Mouse (Mus musculus) embryo, embryonic 10.5 days (tissue): Measurements from ENCODE around the gene Mrpl52.

Experiments used
- DNase-seq: peaks from one replicate; pipeline ENCODE4 v3.0.0-alpha.2; 2015; ENCODE audit warnings: low spot score

The Mrpl52 gene

GRCm38 (mm10) chr14:54412000-54412576, 14.6 kb upstream of the Mrpl52 start:
- no peak for DNase-seq

DNA sequence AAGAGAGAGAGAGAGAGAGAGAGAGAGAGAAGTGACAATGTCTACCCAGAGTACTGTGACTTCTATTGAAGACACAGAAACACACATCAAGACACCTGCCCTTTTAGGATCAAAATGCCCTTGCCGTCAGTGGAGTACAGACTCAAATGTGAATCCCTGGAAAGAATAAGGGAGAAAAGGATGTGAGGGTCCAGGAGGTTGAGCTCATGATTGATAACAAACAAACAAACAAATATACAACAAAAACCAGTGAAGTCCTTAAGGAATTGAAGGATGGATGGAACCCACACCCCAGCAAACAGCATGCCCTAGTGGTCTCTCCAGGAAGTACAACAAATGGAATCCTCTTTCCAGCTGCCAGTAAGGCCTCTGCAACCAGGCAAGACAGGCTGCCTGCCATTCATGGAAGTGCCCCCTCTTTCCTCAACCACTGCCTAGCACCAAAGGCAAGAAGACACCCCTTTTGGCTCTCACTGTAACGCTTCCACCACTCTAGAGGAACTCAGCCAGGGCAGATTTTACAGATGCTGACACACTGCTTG, 14.0 kb upstream of the Mrpl52 start:
- DNase-seq = peak; percentile 83

DNA sequence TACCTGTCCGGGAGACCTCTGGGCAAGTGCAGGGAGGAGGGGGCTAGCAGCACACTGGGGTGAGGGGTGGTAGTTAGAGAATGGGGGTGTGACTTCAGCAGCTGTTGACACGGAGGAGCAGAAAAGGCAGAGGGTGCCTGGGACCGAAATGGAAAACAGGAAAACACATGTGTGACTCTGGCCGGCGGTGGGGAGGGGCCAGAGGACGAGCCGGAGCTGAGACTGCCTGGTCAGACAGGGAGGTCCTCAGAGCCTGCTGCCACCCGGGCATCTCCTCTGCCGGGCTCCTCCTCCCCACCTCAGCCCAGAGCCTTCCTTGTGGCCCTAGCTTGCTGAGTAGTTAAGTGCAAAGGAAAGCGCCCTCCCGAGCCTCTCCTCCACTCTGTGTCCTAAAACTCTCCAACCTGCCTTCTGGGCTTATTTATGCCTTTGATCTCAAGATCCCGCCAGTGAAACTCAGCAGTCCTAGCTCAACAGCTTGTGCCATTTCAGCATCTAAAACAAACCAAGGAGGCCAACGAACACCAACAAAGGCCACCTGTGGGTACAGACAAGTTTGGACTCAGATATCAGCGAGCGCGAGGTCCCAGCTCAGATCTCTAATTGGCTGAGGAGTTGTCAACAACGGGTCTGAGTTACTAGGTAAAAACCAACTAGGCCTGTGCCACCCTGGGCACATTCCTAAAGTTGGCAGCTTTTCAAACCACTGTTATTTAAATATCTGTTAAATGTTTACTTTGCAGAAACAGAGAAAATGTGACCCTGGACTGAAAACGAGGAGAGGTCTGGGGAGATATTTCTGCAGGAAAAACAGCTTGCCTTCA, 12.6 kb upstream of the Mrpl52 start:
- no peak for DNase-seq

- DNase-seq = no peak
These were observed 11.3 kb upstream of the Mrpl52 start for GRCm38 (mm10) chr14:54415241-54416020.

DNA sequence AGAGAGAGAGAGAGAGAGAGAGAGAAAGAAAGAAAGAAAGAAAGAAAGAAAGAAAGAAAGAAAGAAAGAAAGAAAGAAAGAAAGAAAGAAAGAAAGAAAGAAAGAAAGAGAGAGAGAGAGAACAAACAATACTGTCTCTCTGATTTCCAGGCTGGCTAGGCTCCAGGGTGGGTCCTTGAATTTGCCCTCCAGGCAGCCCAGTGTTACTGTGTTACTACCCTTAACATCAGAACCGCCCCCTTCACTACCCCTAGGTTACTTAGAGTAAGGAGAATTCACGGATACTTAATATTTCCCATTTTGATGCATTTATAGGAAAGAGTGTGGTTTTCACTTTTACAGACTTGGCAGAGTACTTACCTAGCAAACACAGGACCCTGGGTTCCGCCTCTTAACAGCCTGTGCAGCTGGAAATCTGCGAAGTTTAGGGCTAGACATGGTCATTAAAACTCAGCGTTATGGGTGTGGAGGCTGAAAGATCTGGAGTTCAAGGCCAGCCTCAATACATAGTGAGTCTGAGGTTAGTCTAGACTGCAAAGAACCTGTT, 10.4 kb upstream of the Mrpl52 start:
- no peak for DNase-seq

DNA sequence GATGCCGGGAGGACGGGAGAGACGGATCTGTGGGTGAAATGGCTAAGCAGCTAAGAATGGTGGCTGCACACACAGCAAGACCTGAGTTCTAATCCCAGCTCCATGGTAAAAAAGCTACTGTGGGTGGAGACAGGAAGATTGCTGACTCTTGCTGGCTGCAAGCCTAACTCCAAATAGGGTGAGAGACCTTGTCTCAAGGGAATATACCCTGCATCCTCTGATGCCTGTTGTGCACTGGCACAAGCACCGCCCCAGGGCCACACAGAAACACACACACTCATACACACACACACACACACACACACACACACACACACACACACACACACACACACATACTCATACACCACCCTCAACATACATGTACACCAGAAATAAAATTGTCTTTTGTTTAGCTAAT, 9.9 kb upstream of the Mrpl52 start:
- no peak for DNase-seq

- DNase-seq = peak; percentile 69
These were observed 9.1 kb upstream of the Mrpl52 start, which contains the start of gene Slc7a7 for GRCm38 (mm10) chr14:54417623-54418081. Slc7a7 (minus strand) TSS chr14:54417780.

DNA sequence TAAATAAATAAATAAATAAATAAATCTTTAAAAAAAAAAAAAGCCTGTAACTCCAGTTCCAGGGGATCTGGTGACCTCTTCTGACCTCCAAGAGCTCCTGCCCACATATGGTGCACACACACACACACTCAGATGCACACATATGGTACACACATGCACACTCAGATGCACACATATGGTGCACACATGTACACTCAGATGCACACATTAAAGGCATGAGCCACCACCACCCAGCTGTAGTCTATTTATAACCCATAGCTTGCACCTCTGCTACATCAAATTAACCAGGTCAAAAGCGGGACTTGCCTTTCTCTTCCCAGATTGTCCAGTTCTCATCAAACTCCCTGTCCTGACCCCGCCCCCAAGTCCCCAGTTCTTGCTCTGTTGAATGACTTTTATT, 5.7 kb upstream of the Mrpl52 start:
- DNase-seq = peak; percentile 55

GRCm38 (mm10) chr14:54423406-54423805, 3.3 kb upstream of the Mrpl52 start:
- DNase-seq = peak; percentile 70

- no peak for DNase-seq
These were observed 2.1 kb upstream of the Mrpl52 start for GRCm38 (mm10) chr14:54424634-54425033.

DNA sequence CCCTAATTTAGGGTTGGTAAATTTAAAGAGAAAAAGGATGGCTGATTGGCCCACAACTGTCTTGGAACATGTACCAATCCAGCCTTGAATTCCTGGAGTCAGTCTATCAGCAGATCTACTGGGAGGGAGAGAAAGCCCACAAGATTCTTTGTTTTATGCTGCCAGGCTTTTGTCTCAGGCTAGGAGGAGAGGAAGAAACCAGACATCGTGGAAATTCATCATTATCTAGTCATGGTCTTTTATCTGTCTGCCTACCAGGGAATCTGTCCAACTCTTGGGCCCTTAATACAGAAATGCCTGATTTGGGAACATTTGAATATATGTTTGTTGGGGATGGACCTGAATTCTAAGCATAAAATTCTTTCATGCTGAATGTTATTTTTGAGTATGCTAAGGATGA, 1.2 kb upstream of the Mrpl52 start:
- DNase-seq = no peak

DNA sequence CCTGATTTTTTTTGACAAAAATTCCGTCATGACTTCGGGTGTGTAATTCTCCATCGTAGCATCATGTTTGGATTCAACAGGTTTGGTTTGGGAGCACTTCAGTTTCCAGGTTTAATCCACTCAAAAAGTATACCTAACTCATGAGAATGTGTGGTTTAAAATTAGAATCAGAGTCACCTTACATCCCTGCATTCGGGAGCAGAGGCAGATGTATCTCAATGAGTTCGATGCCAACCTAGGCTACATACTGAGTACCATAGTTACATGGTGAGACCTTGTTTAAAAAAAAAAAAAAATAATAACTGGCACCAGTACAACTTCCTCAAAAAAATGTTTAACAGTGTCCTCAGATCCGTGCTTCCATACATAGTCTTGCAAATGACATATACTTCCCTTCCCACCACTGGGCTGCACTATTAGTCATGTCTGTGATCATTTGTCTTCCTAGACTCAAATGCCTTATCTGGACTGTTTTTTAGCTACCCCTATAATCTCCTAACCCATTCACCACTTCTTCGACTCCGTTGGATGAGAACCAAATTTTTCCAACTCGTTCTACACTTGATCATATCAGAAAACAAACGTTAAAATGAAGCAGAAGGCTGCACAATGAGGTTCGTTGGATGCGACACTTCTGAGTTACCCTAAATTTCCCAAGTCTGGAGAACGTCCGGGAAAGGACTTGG, 563 bp upstream of the Mrpl52 start:
- DNase-seq = no peak

- DNase-seq = no peak
These were observed 987 bp downstream of the Mrpl52 start for GRCm38 (mm10) chr14:54427696-54428095.

GRCm38 (mm10) chr14:54428421-54428820, 1.7 kb downstream of the Mrpl52 start:
- DNase-seq = no peak

DNA sequence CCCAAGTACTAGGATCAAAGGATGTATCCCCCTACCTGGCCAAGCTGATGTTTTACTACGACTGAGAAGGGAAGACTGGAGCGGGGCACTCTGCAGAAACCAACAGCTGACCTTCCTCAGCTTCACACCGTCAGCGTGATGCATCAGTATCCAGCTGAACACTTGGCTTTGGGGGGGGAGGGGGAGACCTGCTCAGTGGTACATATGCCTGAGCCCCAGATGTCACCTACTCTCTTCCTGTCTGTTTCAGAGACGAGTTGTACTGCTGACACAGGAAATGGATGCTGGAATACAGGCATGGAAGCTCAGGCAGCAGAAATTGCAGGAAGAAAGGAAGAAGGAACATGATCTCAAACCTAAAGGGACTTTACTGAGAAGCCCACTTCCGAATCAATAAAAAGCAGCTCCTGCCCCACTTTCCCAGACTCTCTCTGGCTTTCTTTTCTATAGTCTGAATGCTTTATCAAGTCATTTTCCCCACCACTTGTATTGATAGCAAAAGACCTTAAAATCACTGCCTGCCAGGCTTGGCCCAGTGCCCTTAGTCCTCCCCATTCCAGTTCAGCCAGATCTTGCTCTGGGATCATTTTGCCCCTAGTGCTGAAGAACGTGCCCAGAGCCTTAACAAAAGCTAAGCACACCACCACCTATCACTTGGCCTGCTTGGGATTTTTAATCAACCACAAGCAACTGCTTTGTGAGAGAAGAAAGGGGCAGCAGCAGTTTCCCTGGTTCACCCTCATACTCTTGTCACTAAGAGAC, 2.8 kb downstream of the Mrpl52 start:
- no peak for DNase-seq

GRCm38 (mm10) chr14:54430406-54431145, 3.9 kb downstream of the Mrpl52 start:
- DNase-seq = peak; percentile 64

- DNase-seq = peak; percentile 83
These were observed 4.8 kb downstream of the Mrpl52 start, which contains the start of gene Mmp14 for GRCm38 (mm10) chr14:54431334-54432077. Mmp14 (plus strand) TSS chr14:54431612.

DNA sequence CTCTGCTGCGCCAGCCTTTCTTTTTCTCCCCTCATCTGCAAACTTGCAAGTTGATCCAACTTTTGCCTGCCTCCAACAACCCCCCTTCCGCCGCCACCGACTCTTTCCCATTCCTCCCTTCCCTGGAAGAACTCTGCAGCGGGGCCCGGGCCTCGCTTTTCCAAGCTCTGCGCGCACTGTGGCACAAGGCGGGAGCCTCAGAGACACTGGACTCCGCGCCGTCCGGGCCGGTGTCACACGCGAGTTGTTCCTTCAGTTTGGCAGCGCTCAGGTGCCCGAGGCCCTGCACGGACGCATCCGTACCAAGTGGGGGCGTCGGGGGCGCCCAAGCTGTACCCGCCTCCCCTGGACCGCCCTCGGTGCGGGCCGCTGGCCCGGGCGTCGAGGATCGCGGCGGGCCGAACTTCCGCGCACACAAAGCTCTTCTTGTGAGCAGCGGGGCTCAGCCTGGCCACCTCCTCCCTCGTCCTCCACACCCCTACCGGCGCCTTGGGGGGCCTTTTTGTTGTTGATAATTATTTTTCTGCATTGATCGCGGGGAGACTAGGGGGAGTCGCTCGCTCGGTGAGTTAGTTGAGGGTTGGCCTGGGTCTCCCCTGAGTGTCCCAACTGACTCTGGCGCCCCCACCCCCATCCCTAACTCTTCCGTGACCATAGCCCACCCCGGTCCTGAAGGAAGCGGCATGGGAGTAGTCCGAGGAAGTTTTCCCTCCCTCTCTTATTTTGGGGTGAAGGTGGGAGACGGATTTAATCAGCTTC, 5.5 kb downstream of the Mrpl52 start:
- DNase-seq = peak; percentile 63
